Mouse (Mus musculus) adrenal gland, adult 18-20 months (tissue): Measurements from ENCODE around the gene Fermt3. TPM values are rescaled to one million over a fixed set of nuclear protein-coding genes. Genes with fewer than 3 reads are reported as not detected.

ENCODE experiments used
- DNase-seq, 2 experiments: peaks; one replicate each; pipeline ENCODE4 v3.0.0; 2021 to 2022; ENCODE audit warnings: low spot score in 2 of 2
- total RNA-seq, 2 experiments: library from RNA; stranded (reverse); gene quantifications; 1 replicate in 1 of 2; 2 replicates in 1 of 2; pipeline ENCODE4 v1.2.3; 2021

Fermt3 gene
- total RNA-seq, 2 experiments from 2014 or later: 7.4 to 8.7 TPM

GRCm38 (mm10) chr19:7039841-7040636 is 20.8 kb upstream of the Fermt3 start, which contains the start of gene Stip1:
TSS of gene Stip1 (minus strand) at chr19:7039967.
- peak; percentile 95 for DNase-seq

DNA sequence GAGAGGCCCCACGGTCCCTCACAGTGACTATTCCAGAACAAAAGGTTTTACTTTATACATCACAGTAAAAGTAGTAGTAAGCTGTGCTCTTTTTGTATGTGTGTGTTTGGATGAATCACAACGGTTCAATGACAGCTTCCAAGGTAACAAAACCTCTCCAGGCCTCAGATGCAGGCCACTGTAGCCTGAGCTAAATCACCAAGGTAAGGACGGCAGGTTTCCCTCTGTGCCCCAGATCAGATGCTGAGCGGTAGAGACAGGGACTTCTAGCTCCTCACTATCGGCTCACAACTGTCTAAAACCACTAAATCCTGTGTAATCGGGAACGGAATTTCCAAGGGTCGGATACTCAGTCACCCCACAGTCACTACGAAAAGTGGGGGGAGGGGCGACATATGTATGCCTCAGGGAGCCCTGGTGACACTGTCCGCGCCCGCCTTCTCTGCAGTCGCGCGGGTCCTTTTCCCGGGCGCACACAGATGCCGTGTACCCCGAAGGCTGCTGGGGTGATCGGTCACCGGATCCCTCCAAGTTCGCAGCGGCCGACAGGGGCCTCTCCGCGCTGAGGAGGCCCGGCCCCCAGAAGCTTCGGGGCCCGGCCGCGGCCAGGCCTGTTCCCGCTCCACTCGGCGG is 19.9 kb upstream of the Fermt3 start:
- DNase-seq: peak in 1 of 2 experiments; percentile 50

DNA sequence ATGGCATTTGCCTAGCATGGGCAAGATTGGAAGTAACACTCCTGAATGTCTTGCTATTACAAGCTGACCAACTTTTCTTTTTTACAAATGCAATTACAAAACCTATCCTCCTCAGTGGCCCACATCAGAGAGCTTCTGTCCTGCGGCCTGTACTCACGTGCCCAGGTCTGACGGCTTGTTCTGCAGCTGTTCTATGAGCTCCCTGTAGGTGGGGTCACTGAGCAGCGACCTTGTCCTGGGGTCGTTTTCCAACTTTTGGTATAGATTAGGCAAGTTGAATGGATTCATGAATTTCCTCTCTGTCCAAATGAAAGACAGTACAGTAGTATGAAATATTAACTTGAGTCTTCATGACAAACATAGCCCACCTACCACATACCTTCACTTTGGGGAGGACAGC is 14.7 kb upstream of the Fermt3 start:
- DNase-seq: no peak

DNA sequence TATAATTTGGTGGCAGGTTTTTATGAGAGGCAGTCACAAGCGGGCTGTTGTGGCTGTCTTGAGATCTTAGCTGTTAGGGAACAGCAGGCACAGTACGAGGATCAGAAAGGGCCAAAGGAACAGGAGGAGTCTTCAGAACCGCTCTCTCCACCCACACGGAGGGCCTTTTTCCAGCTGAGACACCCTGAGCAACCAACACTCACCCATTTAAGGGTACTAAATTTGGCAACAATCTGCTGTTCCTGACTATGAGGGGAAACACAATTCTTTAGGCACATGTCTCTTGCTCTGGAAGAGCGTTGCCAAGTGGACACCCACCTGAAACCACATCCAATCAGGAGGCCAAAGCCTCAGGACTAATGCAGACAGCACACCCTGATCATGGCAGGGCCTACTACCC is 10.3 kb upstream of the Fermt3 start:
- no peak for DNase-seq

- DNase-seq: peak; percentile 45 to 59
Observed at GRCm38 (mm10) chr19:7020224-7020641, 964 bp upstream of the Fermt3 start.

- no peak for DNase-seq
Observed at GRCm38 (mm10) chr19:7018546-7018945, 723 bp downstream of the Fermt3 start.

- no peak for DNase-seq
Observed at GRCm38 (mm10) chr19:7017541-7018457, 1.5 kb downstream of the Fermt3 start.

GRCm38 (mm10) chr19:7014481-7015135 is 4.7 kb downstream of the Fermt3 start:
- no peak for DNase-seq

DNA sequence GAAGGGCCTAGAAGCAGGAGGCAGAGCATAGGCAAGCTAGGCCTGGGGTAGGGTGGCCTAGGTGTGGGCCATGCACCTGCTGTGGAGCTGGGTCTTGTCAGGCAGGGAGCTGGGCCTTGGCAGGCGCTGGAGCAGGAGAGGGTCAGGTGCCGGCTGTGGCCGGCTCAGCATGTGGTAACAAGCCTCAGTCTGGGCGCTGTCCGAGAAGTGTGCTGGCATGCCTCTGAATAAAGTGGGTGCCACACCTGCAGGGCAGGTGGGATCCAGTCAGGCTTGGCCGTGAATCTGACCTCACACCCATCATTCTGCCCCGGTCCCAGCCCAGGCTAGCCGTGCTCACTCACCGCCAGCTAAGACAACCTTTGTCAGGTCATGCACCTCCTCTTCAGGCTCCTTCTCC is 5.3 kb downstream of the Fermt3 start:
- no peak for DNase-seq

DNA sequence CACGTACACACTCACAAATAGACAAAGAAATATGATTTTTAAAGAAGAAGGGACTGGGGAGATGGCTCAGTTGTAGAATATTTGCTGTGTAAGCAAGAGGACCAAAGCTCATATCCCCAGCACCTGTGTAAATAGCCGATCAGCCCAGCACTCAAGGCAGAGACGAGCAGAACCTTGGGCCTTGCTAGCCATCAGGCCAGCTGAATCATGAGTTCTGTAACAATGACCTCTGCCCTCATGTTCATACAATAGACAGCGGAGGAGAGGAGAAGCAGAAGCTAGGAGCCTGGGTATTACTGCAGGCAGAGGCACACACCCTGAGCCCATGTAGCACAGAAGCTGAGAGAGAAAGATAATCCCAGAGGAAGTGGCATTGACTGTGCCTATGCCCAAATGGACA is 6.8 kb downstream of the Fermt3 start:
- DNase-seq: no peak

- DNase-seq: no peak
Observed at GRCm38 (mm10) chr19:7006892-7007593, 12.2 kb downstream of the Fermt3 start.

- no peak for DNase-seq
Observed at GRCm38 (mm10) chr19:6999360-7000063, 19.8 kb downstream of the Fermt3 start.

DNA sequence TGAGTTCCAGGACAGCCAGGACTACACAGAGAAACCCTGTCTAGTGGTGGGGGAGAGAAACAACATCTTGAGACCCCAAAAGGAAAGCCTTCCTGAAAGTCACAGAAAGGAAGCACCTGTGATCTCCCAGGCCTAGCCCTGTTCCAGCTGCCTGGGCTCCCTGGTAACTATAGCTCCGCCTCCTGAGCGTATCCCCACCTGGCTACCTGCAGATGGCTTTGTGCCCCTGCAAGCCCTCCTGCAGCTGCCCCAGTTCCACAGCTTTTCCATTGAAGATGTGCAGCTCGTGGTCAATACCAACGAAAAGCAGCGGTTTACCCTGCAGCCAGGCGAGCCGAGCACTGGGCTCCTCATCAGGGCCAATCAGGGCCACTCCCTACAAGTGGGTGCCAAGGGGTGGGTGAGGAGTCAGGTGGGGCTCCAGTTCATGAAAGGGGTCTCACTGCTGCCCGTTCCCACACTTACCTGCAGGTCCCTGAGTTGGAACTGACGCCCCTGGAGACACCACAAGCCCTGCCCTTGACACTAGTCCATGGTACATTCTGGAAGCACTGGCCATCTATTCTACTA is 21.5 kb downstream of the Fermt3 start:
- no peak for DNase-seq

DNA sequence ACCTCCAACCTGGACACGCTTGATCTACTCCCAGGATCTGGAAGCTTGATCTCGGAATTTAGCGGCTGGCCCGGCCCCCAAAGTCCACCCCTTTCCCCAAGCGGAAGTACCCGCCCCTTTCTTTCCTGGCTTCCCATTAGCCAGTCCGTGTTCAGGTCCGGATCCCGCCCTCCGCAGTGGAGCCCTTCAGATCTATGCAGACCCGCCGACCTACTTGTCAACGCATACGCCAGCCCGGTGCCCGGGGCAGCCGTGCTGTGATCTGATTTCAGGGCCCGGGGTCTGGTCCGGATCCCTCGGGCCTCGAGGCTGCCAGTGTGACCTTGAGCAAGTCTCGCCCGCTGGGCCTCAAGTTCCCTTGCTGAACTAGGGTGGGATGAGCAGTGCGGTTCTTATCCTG is 23.3 kb downstream of the Fermt3 start, which contains the start of the genes Nudt22 and Trpt1:
TSS of gene Nudt22 (minus strand) at position 112 of the 400 bp plus-strand sequence.
TSS of gene Trpt1 (plus strand) at position 126 of the 400 bp plus-strand sequence.
- DNase-seq: peak; percentile 82 to 84

- no peak for DNase-seq
Observed at GRCm38 (mm10) chr19:6995255-6995991, 23.8 kb downstream of the Fermt3 start.

DNA sequence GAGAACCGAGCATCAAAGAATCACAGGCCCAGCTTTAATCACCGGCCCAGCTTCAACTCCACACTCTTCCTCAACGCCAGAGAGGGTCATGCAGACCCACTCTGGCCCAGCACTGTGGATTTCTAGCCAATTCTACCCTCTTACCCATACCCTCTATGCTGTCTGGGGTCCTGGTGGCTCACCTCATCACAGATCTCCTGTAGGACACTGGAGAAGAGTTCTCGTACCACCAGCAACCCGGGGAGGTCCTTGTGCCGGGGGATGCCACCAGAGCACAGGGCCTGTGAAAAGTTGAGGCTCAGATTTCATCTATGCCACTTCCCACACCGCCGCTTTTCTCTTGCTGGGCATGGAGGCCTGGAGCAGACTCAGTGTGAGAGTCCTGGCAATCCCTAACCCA is 24.8 kb downstream of the Fermt3 start:
- no peak for DNase-seq

DNA sequence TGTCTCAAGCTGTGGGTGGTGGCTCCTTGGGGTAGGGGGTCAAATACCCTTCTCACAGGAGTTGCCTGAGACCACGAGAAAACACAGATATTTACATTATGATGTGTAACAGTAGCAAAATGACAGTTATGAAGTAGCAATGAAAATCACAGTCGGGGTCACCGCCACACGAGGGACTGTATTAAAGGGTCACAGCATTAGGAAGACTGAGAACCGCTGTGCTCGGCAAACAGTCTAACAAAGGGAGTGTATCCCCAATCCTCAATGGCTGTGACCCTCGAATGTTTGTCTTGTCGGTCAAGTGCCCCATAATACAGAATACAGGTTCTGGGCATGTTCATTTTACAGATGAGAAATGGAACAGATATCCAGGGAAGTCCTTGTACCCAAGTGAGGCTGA is 25.3 kb downstream of the Fermt3 start:
- DNase-seq: no peak

DNA sequence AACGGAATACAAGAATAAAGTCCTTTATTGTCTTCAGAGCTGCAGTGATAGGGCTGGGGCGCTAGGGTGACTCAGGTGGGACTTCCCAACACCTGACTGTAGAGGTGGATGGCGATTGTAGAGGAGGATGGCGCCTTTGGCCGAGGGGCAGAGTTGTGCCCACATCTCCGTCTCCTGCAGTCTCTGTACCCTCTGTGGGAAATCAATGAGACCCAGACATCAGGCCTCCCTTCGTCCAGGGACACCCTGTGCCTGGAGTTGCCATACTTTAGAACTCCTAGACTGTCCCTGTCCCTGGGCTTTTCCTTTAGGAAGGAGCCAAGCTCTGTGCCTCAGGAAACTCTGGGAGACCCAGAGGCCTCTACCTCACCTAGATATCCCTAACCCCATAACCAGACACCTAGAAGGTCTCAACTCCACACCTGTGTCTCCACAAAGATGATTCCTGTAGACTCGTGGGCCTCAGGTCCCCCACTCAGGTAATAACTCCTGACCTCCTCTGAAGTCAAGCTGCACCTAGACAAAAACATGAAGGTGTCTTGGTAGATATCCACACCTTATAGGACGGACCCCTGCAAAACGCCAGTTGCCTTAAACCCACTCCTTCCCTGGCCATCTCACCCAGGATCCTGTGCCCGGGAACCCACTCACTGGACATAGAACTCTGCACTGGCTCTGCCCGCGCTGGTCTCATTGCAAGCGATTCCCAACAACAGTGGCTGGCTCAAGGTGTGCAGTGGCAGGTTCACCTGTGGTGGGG is 26.1 kb downstream of the Fermt3 start:
- no peak for DNase-seq
